Mouse (Mus musculus) activated CD4-positive, CD25-positive, alpha-beta regulatory T cell, adult 9 weeks (primary cell): ENCODE data around the gene Cpeb2. TPM values are rescaled to one million over a fixed set of nuclear protein-coding genes. Genes with fewer than 3 reads are reported as not detected.

Source experiments
- polyA plus RNA-seq: library from polyadenylated mRNA; unstranded; fragments of 100-300 nt; shearing (Covaris generic); gene quantifications from one replicate; pipeline ENCODE4 v1.2.1, GENCODE M21; 2017

The Cpeb2 gene
- 1.6 TPM for polyA plus RNA-seq

GRCm38 (mm10) chr5:43232480-43233315, at the start of gene Cpeb2:
Gene Cpeb2 (plus strand): TSS chr5:43233170.

